Mouse (Mus musculus): ENCODE measurements around the gene Fam221b. TPM values are rescaled to one million over a fixed set of nuclear protein-coding genes. Genes with fewer than 3 reads are reported as not detected.
A peak's percentile ranks its signal among the peaks of the same experiment; 100 is the strongest.

Gene Fam221b
- total RNA-seq (2014; rRNA removed) (not detected in 2 replicates), polyA plus RNA-seq (2015; fragmentation: Nextera tagmentation; extraction: Ambion mirVana) (1.4 and 1.6 TPM in 2 replicates)

DNA sequence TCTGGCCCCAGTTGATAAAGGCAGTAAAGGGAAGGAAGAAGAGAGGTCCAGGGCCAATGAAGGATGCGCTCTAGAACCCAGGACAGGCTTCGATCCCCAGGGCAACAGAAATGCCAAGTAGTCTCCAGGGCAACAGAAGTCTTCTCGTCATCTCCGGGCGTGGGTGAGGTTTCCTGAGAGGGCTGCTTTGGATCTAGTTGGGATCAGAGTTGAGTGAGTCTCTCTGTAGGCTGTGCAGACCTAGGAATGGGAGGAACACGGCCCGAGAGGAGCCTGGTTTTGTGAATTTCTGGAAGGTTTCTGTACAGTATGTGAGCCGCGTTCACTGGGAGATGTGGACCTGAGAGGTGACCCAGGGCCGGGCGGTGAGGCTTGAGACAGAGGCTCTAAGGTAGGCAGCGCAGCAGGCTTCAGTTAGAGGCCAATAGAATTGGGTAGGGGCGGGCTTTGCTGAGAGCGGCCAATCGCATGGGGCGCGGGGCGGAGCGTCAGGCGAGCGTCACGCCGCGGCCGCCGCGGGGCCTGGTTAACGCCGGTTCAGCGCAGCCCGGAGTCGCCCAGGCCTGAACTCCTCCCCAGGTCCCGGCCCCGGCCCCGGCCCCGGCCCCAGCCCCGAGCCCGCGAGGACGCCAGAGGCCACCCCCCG is at the start of gene Fam221b, which contains the start of gene Tmem8b:
TSS of gene Fam221b (minus strand) at position 364 of the 646 bp plus-strand sequence.
TSS of gene Tmem8b (plus strand) at position 190 of the 646 bp plus-strand sequence.
- H3K9me3 ChIP-seq (ENCODE audit: low read length) = no peaks in the 10 kb centered on the region
- H3K36me3 ChIP-seq (ENCODE audit: insufficient read depth, low read length) = no peaks in the 10 kb centered on the region
- TF ChIP-seq CTCF (IDR thresholded peaks at IDR 0.05; ENCODE audit: low read depth) = no peak
- H3K9ac ChIP-seq (replicated peaks; ENCODE audit: low read length) = peak within 1 kb of the TSS; percentile 96
- H3K4me1 ChIP-seq (ENCODE audit: insufficient read depth, low read length) = peaks cover 18% of the 10 kb centered on the region
- peak within 1 kb of the TSS; percentile 89 for H3K4me3 ChIP-seq (ENCODE audit: low read length)
- H3K27ac ChIP-seq = peak within 1 kb of the TSS; percentile 75
- under 1% methylated on average over 24 of the region's 41 CpGs for WGBS
- peak; percentile 94 for DNase-seq (ENCODE audit: low spot score)
- peak; percentile 94 for ATAC-seq
- peaks cover 6% of the 10 kb centered on the region; the same call in 1 of the 2 replicates for H3K27me3 ChIP-seq (ENCODE audit: insufficient read depth, low read length)
- H3K4me2 ChIP-seq (ENCODE audit: low read depth, low read length) = peak within 1 kb of the TSS; percentile 93

DNA sequence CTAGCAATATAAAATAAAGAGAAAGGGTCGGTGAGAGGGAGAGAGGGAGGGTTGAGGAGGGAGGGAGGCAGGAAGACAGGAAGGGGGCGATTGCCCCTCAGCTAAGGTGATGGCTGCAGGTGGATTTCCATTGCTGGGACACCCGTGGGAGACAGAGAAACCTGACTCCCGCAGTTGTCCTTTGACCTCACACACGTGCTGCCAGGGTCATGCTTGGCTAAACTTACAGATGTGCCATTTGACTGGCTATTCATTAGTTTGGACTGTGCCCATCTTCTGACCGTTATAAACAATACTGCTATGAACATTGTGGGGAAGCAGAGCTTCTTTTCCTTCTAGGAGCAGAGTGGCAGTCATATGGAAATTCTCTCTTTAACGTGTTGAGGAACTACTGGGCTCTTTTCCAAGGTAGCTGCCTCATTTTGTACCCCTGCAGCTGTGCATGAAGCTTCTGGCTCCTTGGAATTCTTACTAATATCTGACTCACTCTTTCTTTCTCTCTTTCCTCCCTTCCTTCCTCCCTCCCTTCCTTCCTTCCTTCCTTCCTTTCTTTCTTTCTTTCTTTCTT is 44.8 kb upstream of the Fam221b start:
- no peak for DNase-seq (ENCODE audit: low spot score)

DNA sequence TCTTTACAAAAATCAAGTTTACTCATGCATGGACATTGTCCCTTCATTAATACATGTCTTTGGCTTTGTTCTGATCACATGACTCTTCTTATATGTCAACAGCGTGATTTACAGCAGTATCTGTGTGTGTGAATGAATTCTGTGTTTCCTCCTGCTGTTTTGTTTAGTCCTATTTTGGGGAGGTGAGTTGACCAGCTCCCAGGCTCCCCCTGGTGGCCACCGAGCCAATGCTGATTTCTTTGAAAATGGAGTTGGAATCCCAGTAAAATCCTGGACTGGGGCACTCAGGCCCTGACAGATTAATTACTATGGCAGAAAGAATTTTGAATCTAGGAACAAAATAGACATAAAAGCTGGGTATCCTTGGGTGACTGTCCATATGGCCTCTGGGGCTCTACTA is 42.9 kb upstream of the Fam221b start:
- H3K36me3 ChIP-seq (ENCODE audit: insufficient read depth, low read length) = no peaks in the 10 kb centered on the region
- no peak overlapping the region for H3K4me3 ChIP-seq (ENCODE audit: low read length)
- H3K9me3 ChIP-seq (ENCODE audit: low read length) = no peaks in the 10 kb centered on the region
- WGBS = 4% methylated on average over 2 of the region's 2 CpGs
- ATAC-seq (no peak), DNase-seq (ENCODE audit: low spot score) (peak; percentile 75)
- no peak overlapping the region for H3K9ac ChIP-seq (replicated peaks; ENCODE audit: low read length)
- H3K4me1 ChIP-seq (ENCODE audit: insufficient read depth, low read length) = no peaks in the 10 kb centered on the region
- no peak overlapping the region for H3K4me2 ChIP-seq (ENCODE audit: low read depth, low read length)
- peak; percentile 89 for TF ChIP-seq CTCF (IDR thresholded peaks at IDR 0.05; ENCODE audit: low read depth)
- H3K27me3 ChIP-seq (ENCODE audit: insufficient read depth, low read length) = no peaks in the 10 kb centered on the region; the same call in 1 of the 2 replicates
- H3K27ac ChIP-seq = no peak overlapping the region

More for the DNA sequence above, 44.8 kb upstream of the Fam221b start:
- H3K4me1 ChIP-seq (ENCODE audit: insufficient read depth, low read length) = no peaks in the 10 kb centered on the region
- TF ChIP-seq CTCF (IDR thresholded peaks at IDR 0.05; ENCODE audit: low read depth) = no peak
- no peaks in the 10 kb centered on the region; the same call in 1 of the 2 replicates for H3K27me3 ChIP-seq (ENCODE audit: insufficient read depth, low read length)
- no peak for ATAC-seq
- no peak overlapping the region for H3K4me3 ChIP-seq (ENCODE audit: low read length)
- H3K36me3 ChIP-seq (ENCODE audit: insufficient read depth, low read length) = no peaks in the 10 kb centered on the region
- no peak overlapping the region for H3K4me2 ChIP-seq (ENCODE audit: low read depth, low read length)
- H3K27ac ChIP-seq = no peak overlapping the region
- no peaks in the 10 kb centered on the region for H3K9me3 ChIP-seq (ENCODE audit: low read length)
- 41% methylated on average over 7 of the region's 7 CpGs for WGBS
- no peak overlapping the region for H3K9ac ChIP-seq (replicated peaks; ENCODE audit: low read length)

DNA sequence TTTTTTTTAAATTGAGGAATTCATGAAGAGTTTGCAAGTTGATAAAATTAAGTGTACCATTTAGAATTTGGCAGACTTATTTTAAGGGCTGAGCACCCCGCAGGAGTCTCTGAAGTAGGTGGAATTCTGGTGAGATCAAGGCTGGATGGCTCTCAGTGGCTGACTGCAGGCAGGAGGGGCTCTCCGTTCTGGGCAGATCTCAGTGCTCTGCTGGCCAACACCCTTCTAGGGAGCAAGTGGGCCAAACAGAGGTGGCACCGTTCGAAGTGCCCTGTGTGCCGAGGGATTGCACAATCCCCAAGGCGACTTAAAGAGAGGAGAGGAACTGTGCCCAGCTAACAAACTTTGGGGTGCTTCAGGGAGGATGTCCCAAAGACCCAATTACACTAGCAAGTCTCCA is 40.9 kb upstream of the Fam221b start, which contains the start of gene Olfr71:
TSS of gene Olfr71 (minus strand) at position 387 of the 400 bp plus-strand sequence.
- TF ChIP-seq CTCF (IDR thresholded peaks at IDR 0.05; ENCODE audit: low read depth) = no peak
- H3K27ac ChIP-seq = no peak within 1 kb of the TSS
- no peaks in the 10 kb centered on the region for H3K36me3 ChIP-seq (ENCODE audit: insufficient read depth, low read length)
- no peaks in the 10 kb centered on the region for H3K27me3 ChIP-seq (ENCODE audit: insufficient read depth, low read length)
- ATAC-seq (no peak), DNase-seq (ENCODE audit: low spot score) (no peak)
- H3K4me3 ChIP-seq (ENCODE audit: low read length) = no peak within 1 kb of the TSS
- H3K4me1 ChIP-seq (ENCODE audit: insufficient read depth, low read length) = no peaks in the 10 kb centered on the region
- H3K4me2 ChIP-seq (ENCODE audit: low read depth, low read length) = no peak within 1 kb of the TSS
- no peaks in the 10 kb centered on the region for H3K9me3 ChIP-seq (ENCODE audit: low read length)
- H3K9ac ChIP-seq (replicated peaks; ENCODE audit: low read length) = no peak within 1 kb of the TSS
- WGBS = 80% methylated on average over 6 of the region's 6 CpGs

DNA sequence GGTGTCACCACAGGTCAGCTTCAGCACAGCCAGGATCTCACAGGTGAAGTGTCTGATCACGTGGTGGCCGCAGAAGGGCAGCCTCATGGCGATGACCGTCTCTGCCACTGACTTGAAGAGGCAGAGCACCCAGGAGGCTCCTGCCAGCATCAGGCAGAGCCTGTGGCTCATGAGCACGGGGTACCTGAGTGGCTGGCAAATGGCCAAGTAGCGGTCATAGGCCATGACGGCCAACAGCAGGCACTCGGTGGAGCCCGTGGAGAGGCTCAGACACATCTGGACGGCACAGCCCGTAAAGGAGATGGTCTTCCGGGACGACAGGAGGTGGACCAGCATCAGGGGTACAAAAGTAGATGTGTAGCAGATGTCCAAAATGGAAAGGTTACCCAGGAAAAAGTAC is 37.0 kb upstream of the Fam221b start:
- Histone ChIP-seq H3K27me3 (ENCODE audit: insufficient read depth, low read length) (no peaks in the 10 kb centered on the region), H3K36me3 (ENCODE audit: insufficient read depth, low read length) (no peaks in the 10 kb centered on the region), H3K4me2 (ENCODE audit: low read depth, low read length) (no peak overlapping the region), H3K4me1 (ENCODE audit: insufficient read depth, low read length) (no peaks in the 10 kb centered on the region), H3K4me3 (ENCODE audit: low read length) (no peak overlapping the region), H3K27ac (no peak overlapping the region), H3K9ac (replicated peaks; ENCODE audit: low read length) (no peak overlapping the region), H3K9me3 (ENCODE audit: low read length) (no peaks in the 10 kb centered on the region)
- TF ChIP-seq CTCF (IDR thresholded peaks at IDR 0.05; ENCODE audit: low read depth) = no peak
- ATAC-seq (no peak), DNase-seq (ENCODE audit: low spot score) (no peak)
- WGBS = 77% methylated on average over 13 of the region's 13 CpGs

DNA sequence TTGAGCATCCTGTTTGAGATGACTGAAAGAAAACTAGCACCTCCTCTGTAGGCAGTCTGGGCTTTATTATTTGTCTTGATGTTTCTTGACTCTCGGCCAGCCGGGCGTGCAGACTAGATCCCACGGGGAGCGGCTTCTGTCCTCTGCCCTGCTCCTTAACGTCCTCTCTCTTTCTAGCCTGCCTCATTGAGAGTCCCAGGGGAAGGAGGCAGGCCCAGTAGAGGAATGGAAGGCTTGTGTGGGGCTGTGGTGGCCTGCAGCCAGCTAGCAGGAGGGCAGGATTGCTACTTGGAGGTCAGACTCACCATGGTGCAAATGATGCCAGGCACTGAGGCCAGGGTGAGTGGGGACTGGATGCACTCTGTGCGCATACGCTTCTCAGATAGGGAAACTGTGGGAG is 34.9 kb upstream of the Fam221b start:
- Histone ChIP-seq H3K36me3 (ENCODE audit: insufficient read depth, low read length) (no peaks in the 10 kb centered on the region), H3K9me3 (ENCODE audit: low read length) (no peaks in the 10 kb centered on the region), H3K4me2 (ENCODE audit: low read depth, low read length) (no peak overlapping the region), H3K9ac (replicated peaks; ENCODE audit: low read length) (no peak overlapping the region), H3K4me1 (ENCODE audit: insufficient read depth, low read length) (no peaks in the 10 kb centered on the region), H3K4me3 (ENCODE audit: low read length) (no peak overlapping the region), H3K27ac (no peak overlapping the region), H3K27me3 (ENCODE audit: insufficient read depth, low read length) (no peaks in the 10 kb centered on the region)
- ATAC-seq = no peak
- no peak for TF ChIP-seq CTCF (IDR thresholded peaks at IDR 0.05; ENCODE audit: low read depth)
- 55% methylated on average over 8 of the region's 8 CpGs for WGBS
- no peak for DNase-seq (ENCODE audit: low spot score)

DNA sequence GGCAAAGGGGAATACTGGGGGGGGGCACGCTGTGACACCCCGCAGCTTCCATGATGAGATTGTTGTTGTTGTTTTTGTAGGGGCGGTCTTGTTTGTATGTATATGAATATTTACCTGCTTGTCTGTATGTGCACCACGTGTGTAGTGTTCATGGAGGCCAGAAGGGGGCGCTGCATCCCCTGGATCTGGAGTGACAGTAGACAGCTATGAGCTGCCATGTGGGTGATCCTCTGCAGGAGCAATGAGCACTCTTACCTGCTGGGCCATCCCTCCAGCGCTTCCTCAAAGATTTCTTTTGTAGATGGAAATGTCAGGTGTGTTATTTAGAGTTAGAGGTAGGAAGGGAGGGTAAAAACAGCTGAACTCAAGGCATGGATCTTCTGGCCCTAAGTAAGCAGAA is 34.5 kb upstream of the Fam221b start:
- Histone ChIP-seq H3K27ac (no peak overlapping the region), H3K9me3 (ENCODE audit: low read length) (no peaks in the 10 kb centered on the region), H3K9ac (replicated peaks; ENCODE audit: low read length) (no peak overlapping the region), H3K36me3 (ENCODE audit: insufficient read depth, low read length) (no peaks in the 10 kb centered on the region), H3K4me2 (ENCODE audit: low read depth, low read length) (no peak overlapping the region), H3K4me1 (ENCODE audit: insufficient read depth, low read length) (no peaks in the 10 kb centered on the region), H3K4me3 (ENCODE audit: low read length) (no peak overlapping the region), H3K27me3 (ENCODE audit: insufficient read depth, low read length) (no peaks in the 10 kb centered on the region)
- WGBS = 80% methylated on average over 6 of the region's 6 CpGs
- ATAC-seq = no peak
- DNase-seq (ENCODE audit: low spot score) = no peak
- TF ChIP-seq CTCF (IDR thresholded peaks at IDR 0.05; ENCODE audit: low read depth) = peak; percentile 48

Measured in hindbrain, postnatal 0 days (tissue).